Mouse (Mus musculus): ENCODE measurements around the gene Cdc42ep5.

The Cdc42ep5 gene

GRCm38 (mm10) chr7:4145552-4146190 is 19.0 kb downstream of the Cdc42ep5 start:
- DNase-seq (ENCODE audit: low read depth) = no peak

GRCm38 (mm10) chr7:4144766-4145551 is 19.7 kb downstream of the Cdc42ep5 start:
- DNase-seq (ENCODE audit: low read depth) = no peak

- DNase-seq (ENCODE audit: low read depth) = no peak
These were observed 20.6 kb downstream of the Cdc42ep5 start for GRCm38 (mm10) chr7:4144046-4144445.

- no peak for DNase-seq (ENCODE audit: low read depth)
These were observed 21.2 kb downstream of the Cdc42ep5 start for GRCm38 (mm10) chr7:4143506-4143905.

- no peak for DNase-seq (ENCODE audit: low read depth)
These were observed 21.7 kb downstream of the Cdc42ep5 start for GRCm38 (mm10) chr7:4142796-4143445.

GRCm38 (mm10) chr7:4141648-4142325 is 22.9 kb downstream of the Cdc42ep5 start:
- no peak for DNase-seq (ENCODE audit: low read depth)

GRCm38 (mm10) chr7:4139391-4139790 is 25.3 kb downstream of the Cdc42ep5 start:
- no peak for DNase-seq (ENCODE audit: low read depth)

GRCm38 (mm10) chr7:4138671-4139070 is 26.0 kb downstream of the Cdc42ep5 start:
- DNase-seq (ENCODE audit: low read depth) = no peak

GRCm38 (mm10) chr7:4138181-4138580 is 26.5 kb downstream of the Cdc42ep5 start:
- DNase-seq (ENCODE audit: low read depth) = no peak

- DNase-seq (ENCODE audit: low read depth) = no peak
These were observed 26.9 kb downstream of the Cdc42ep5 start for GRCm38 (mm10) chr7:4137746-4138145.

GRCm38 (mm10) chr7:4136771-4137531 is 27.7 kb downstream of the Cdc42ep5 start, which contains the start of gene Leng8:
Gene Leng8 (plus strand): TSS chr7:4137039.
- DNase-seq (ENCODE audit: low read depth) = peak; percentile 98

GRCm38 (mm10) chr7:4136404-4136770 is 28.3 kb downstream of the Cdc42ep5 start:
- no peak for DNase-seq (ENCODE audit: low read depth)

GRCm38 (mm10) chr7:4134911-4135310 is 29.7 kb downstream of the Cdc42ep5 start:
- no peak for DNase-seq (ENCODE audit: low read depth)

- no peak for DNase-seq (ENCODE audit: low read depth)
These were observed 31.7 kb downstream of the Cdc42ep5 start for GRCm38 (mm10) chr7:4132998-4133397.

GRCm38 (mm10) chr7:4132581-4132980 is 32.1 kb downstream of the Cdc42ep5 start:
- DNase-seq (ENCODE audit: low read depth) = no peak

- no peak for DNase-seq (ENCODE audit: low read depth)
These were observed 32.7 kb downstream of the Cdc42ep5 start for GRCm38 (mm10) chr7:4131964-4132363.

GRCm38 (mm10) chr7:4130686-4131452 is 33.8 kb downstream of the Cdc42ep5 start:
- DNase-seq (ENCODE audit: low read depth) = no peak

- no peak for DNase-seq (ENCODE audit: low read depth)
These were observed 35.8 kb downstream of the Cdc42ep5 start for GRCm38 (mm10) chr7:4128860-4129259.

GRCm38 (mm10) chr7:4127894-4128293 is 36.8 kb downstream of the Cdc42ep5 start:
- no peak for DNase-seq (ENCODE audit: low read depth)

- no peak for DNase-seq (ENCODE audit: low read depth)
These were observed 37.5 kb downstream of the Cdc42ep5 start for GRCm38 (mm10) chr7:4126992-4127785.
